Mouse (Mus musculus) C3H10T1/2 (cell line): ENCODE measurements around the gene Vmn2r10. TPM values are rescaled to one million over a fixed set of nuclear protein-coding genes. Genes with fewer than 3 reads are reported as not detected.

Experiments used
- polyA plus RNA-seq, 2 experiments: library from polyadenylated mRNA; unstranded; fragments of >200 nt; fragmentation: generic; extraction: Trizol; gene quantifications; one replicate each; pipeline ENCODE4 v1.2.1; 2012; ENCODE audit warnings: missing spikeins in 2 of 2

Gene Vmn2r10
- polyA plus RNA-seq, result not detected

GRCm38 (mm10) chr5:109006427-109006826 is at the start of gene Vmn2r10:
Gene Vmn2r10, minus strand, starts transcription at chr5:109006527.

Other genes starting within 250 kb of the Vmn2r10 start
- gene Rnf212, start 231.5 kb downstream of the Vmn2r10 start, polyA plus RNA-seq, result not detected
- not detected for gene Tmed11, start 211.2 kb downstream of the Vmn2r10 start, polyA plus RNA-seq
- gene Vmn2r8, start 197.7 kb downstream of the Vmn2r10 start, polyA plus RNA-seq, result not detected
- gene Vmn2r9, start 153.9 kb downstream of the Vmn2r10 start, polyA plus RNA-seq, result not detected
- not detected for gene Vmn2r11, start 53.0 kb upstream of the Vmn2r10 start, polyA plus RNA-seq
- gene Vmn2r12, start 91.4 kb upstream of the Vmn2r10 start, polyA plus RNA-seq, result not detected
- under 1 TPM in 1 of 2 experiments, not detected in 1; 0.01 TPM for gene Vmn2r13, start 185.7 kb upstream of the Vmn2r10 start, polyA plus RNA-seq
- gene Vmn2r14, start 218.2 kb upstream of the Vmn2r10 start, polyA plus RNA-seq, result not detected